Mouse (Mus musculus): Measurements from ENCODE around the gene Csde1.

Gene Csde1

GRCm38 (mm10) chr3:103058207-103059157 is 38.3 kb downstream of the Csde1 start, which contains the start of gene Nras:
TSS of gene Nras (plus strand) at chr3:103058285.
- in situ Hi-C loops (cut with MboI, MseI), result loop anchor here (10.0 kb wide), 1 partner anchor 826 kb away; no protein-coding TSS in a partner anchor

- in situ Hi-C loops (cut with MboI, MseI), result no loop called here
These were observed 46.7 kb downstream of the Csde1 start for GRCm38 (mm10) chr3:103066927-103067326.

GRCm38 (mm10) chr3:103068971-103069370 is 48.7 kb downstream of the Csde1 start:
- in situ Hi-C loops (cut with MboI, MseI), result no loop called here

DNA sequence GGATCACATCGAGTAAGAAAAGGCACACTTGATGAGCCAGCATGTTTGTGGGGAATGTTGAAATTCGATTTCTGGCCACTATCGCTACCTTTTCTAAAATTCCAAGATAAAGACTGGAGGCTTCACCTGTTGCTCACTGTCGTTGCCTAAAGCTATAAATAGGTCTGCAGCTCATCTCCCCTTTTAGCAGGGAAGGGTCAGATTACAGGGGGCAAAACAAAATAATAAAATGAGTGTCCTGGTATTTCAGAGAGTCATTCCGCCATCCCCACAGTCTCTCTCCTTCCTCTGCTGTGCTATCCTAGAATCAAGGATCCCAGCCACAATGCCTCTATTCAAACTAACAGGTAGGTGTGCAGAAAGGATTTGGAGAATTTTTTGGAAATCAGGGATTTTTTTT is 53.5 kb downstream of the Csde1 start, which contains the start of gene Ampd1:
Gene Ampd1, plus strand, starts transcription at position 244 of the 400 bp plus-strand sequence.
- in situ Hi-C loops (cut with MboI, MseI), result loop anchor here (10.0 kb wide), 1 partner anchor 281 kb away; no protein-coding TSS in a partner anchor

GRCm38 (mm10) chr3:103075871-103076270 is 55.6 kb downstream of the Csde1 start:
- in situ Hi-C loops (cut with MboI, MseI), result loop anchor here (5.0 to 10.0 kb wide), 2 partner anchors 71 to 279 kb away; no protein-coding TSS in a partner anchor

GRCm38 (mm10) chr3:103076476-103076875 is 56.2 kb downstream of the Csde1 start:
- in situ Hi-C loops (cut with MboI, MseI), result loop anchor here (5.0 to 10.0 kb wide), 2 partner anchors 71 to 278 kb away; no protein-coding TSS in a partner anchor

GRCm38 (mm10) chr3:103079301-103079700 is 59.1 kb downstream of the Csde1 start:
- in situ Hi-C loops (cut with MboI, MseI), result loop anchor here (5.0 to 10.0 kb wide), 2 partner anchors 68 to 276 kb away; no protein-coding TSS in a partner anchor

DNA sequence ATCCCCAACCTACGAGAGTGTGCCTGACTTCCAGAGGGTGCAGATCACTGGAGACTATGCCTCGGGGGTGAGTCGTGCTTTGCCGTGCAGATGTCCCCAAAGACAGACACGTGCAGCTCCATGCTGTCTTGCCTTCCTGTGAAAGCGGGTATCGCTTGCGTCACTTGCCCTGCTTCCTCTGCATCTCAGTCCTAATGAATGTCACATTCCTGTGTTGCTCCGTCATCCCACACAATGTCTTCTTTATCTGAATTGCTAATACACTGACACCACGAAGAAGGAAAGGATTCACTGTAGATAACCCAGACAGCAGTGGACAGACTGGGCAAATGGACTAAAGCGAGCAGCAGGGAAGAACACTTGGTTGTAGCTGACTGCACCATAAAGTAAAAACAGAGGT is 60.8 kb downstream of the Csde1 start:
- in situ Hi-C loops (cut with MboI, MseI), result no loop called here

GRCm38 (mm10) chr3:103081861-103082453 is 61.7 kb downstream of the Csde1 start:
- in situ Hi-C loops (cut with MboI, MseI), result no loop called here

DNA sequence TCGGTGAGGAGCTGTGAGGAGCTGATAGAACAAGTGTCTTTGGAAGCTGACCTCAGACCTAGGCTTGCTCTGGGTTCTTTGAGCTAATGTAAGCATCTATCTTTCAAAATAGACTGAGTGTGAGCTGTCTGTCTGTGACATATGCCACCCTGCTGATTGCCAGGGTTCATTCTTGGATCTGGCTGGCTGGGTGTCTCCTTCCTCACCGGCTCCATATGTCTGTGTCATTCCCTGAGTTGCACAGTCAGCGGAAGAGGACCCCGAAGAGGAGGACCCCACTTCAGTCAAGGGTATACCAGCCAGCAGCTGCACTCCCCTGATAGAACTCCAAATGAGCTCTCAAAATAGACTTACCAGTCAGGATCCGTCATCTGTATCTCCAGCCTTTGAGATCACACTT is 62.5 kb downstream of the Csde1 start:
- in situ Hi-C loops (cut with MboI, MseI), result no loop called here

- in situ Hi-C loops (cut with MboI, MseI), result no loop called here
These were observed 65.8 kb downstream of the Csde1 start for GRCm38 (mm10) chr3:103085986-103086385.

- in situ Hi-C loops (cut with MboI, MseI), result loop anchor here (5.0 kb wide), 1 partner anchor 91 kb away; no protein-coding TSS in a partner anchor
These were observed 71.5 kb downstream of the Csde1 start for GRCm38 (mm10) chr3:103091753-103092152.

- in situ Hi-C loops (cut with MboI, MseI), result no loop called here
These were observed 78.4 kb downstream of the Csde1 start for GRCm38 (mm10) chr3:103098662-103099061.

DNA sequence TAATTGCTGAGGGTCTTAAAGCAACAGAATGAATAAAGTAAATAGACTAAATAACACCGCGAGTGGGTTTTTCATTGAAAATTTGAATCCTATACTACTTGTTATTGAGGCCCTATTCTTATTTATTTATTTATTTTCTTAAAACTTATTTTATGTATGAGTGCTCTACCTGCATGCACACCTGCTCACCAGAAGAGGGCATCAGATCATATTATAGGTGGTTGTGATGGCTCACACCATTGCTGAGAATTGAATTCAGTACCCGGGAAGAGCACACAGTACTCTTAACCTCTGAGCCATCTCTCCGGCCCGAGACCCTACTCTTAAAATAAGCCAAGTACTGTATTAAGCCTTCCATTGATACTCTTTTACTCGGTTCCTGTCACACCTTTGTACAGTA is 79.4 kb downstream of the Csde1 start:
- in situ Hi-C loops (cut with MboI, MseI), result no loop called here

DNA sequence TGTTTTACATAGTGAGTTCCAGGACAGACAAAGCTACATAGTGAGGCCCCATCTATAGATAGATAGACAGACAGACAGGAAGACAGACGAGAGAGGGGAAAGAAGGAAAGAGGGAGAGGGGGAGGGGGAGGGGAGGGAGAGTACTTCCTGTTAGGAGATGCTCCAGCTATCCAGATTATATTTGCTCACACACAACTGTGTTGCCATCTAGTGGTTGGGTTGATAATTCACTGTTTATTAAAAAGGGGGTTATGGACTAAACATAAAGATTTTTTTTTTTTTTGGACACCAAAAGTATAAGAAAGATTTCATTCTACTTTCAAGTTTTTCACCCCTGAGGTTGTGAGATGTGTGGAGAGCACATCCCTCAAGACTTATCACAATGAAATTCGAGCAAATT is 80.5 kb downstream of the Csde1 start:
- in situ Hi-C loops (cut with MboI, MseI), result no loop called here

GRCm38 (mm10) chr3:103101194-103101593 is 81.0 kb downstream of the Csde1 start:
- in situ Hi-C loops (cut with MboI, MseI), result no loop called here

DNA sequence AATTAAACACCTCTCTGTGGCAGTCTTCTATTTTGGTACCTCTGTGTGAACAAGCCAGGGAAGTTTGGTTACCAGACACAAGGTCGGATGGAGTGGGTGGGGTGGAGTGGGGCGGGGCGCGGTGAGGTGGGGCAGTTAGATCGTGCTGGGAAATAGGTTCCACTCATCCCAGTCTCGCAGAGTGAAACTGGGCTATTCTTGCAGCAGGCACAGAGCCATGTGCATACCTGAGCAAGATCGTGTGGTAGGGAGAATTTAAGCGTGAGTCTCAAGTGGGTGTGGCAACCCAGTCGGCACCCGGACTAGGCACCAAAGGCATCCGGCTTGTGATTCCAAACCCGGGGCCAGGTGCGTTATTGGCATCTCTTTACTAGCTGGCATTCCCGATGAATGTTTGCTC is 81.7 kb downstream of the Csde1 start:
- in situ Hi-C loops (cut with MboI, MseI), result no loop called here

- in situ Hi-C loops (cut with MboI, MseI), result no loop called here
These were observed 82.5 kb downstream of the Csde1 start, which contains the start of gene Dennd2c for GRCm38 (mm10) chr3:103102454-103103390. TSS of gene Dennd2c (plus strand) at chr3:103102604.

Data from regulatory T cell (primary cell).